Mouse (Mus musculus) forebrain, embryonic 16.5 days (tissue): ENCODE results near the gene Dgke. TPM values are rescaled to one million over a fixed set of nuclear protein-coding genes. Genes with fewer than 3 reads are reported as not detected.
"Not testable (repeated sequence)": the region's sequence is repeated elsewhere in the genome, so short reads cannot be mapped to it uniquely, and the experiment has no call there.

Source experiments
- ATAC-seq: fragments of 200-750 bp; cut with Nextera tagmentation; 2 replicates; pipeline ENCODE4 v1.8.0; 2017; ENCODE audit warnings: mild to moderate bottlenecking, moderate library complexity
- H3K27ac ChIP-seq: fragments of 300-500 bp; sonication (generic); 2 replicates; pipeline ENCODE4 v1.5.1; 2014; ENCODE audit warnings: low read length, control low read depth
- H3K27me3 ChIP-seq: fragments of 300-500 bp; sonication (generic); replicated peaks from 2 replicates; pipeline ENCODE4 v1.6.1; 2014; ENCODE audit warnings: low read length; ENCODE audit not compliant: control insufficient read depth, insufficient read depth
- H3K36me3 ChIP-seq: fragments of 300-500 bp; sonication (generic); 2 replicates; pipeline ENCODE4 v1.6.1; 2014; ENCODE audit not compliant: control insufficient read depth, insufficient read depth
- H3K4me1 ChIP-seq: fragments of 300-500 bp; sonication (generic); replicated peaks from 2 replicates; pipeline ENCODE4 v1.6.1; 2014; ENCODE audit warnings: low read length; ENCODE audit not compliant: control insufficient read depth, insufficient read depth
- H3K4me2 ChIP-seq: fragments of 300-500 bp; sonication (generic); 2 replicates; pipeline ENCODE4 v1.6.1; 2014; ENCODE audit warnings: mild to moderate bottlenecking, low read length, control low read depth
- H3K4me3 ChIP-seq: fragments of 300-500 bp; sonication (generic); replicated peaks from 2 replicates; pipeline ENCODE4 v1.5.1; 2014; ENCODE audit warnings: mild to moderate bottlenecking, low read length, control low read depth
- H3K9ac ChIP-seq: fragments of 300-500 bp; sonication (generic); replicated peaks from 2 replicates; pipeline ENCODE4 v1.6.1; 2014; ENCODE audit warnings: low read depth, low read length, control low read depth
- H3K9me3 ChIP-seq: fragments of 300-500 bp; sonication (generic); 2 replicates; pipeline ENCODE4 v1.6.1; 2016; ENCODE audit warnings: low read length; ENCODE audit not compliant: control insufficient read depth
- WGBS: fragments of 180-500 bp; shearing (Covaris S2); extraction: QIAGEN DNeasy Blood & Tissue Kit; methylation state at CpG from one replicate; pipeline ENCODE4 v1.1.7; 2014; 5-methylcytosine and 5-hydroxymethylcytosine counted together
- polyA plus RNA-seq: library from polyadenylated mRNA; unstranded; fragments of >200 nt; fragmentation: Nextera tagmentation; extraction: Ambion mirVana; gene quantifications from 2 replicates; pipeline ENCODE4 v1.2.1, GENCODE M21; 2015

The Dgke gene
- polyA plus RNA-seq, 1 experiment from 2014 or later, result 17.1 TPM

DNA sequence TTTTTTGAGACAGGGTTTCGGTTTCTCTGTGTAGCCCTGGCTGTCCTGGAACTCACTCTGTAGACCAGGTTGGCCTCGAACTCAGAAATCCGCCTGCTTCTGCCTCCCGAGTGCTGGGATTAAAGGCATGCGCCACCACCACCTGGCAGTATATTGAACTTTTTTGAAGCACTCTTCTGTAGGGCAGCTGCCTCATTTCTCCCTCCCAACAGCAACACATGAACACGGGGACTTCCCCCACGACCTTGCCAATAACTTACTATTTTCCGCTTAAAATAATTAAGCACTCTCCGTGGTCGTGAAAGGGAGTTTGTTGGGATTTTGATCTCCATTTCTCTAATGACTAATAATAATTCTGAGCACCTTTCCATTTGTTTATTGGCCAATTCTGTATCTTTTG is 30.6 kb upstream of the Dgke start:
- not testable (repeated sequence) for ATAC-seq, H3K4me3 ChIP-seq, H3K9me3 ChIP-seq, H3K27ac ChIP-seq, H3K36me3 ChIP-seq, H3K27me3 ChIP-seq, H3K4me2 ChIP-seq, H3K9ac ChIP-seq, H3K4me1 ChIP-seq
- WGBS, result 89% methylated on average over 10 of the region's 10 CpGs

GRCm38 (mm10) chr11:89095306-89095705 is 28.7 kb upstream of the Dgke start:
- H3K9ac ChIP-seq, result no peak overlapping the region
- H3K9me3 ChIP-seq, result no peaks in the 10 kb centered on the region
- no peak for ATAC-seq
- no peak overlapping the region for H3K4me2 ChIP-seq
- no peak overlapping the region for H3K4me3 ChIP-seq
- no peak overlapping the region for H3K27ac ChIP-seq
- no peaks in the 10 kb centered on the region for H3K27me3 ChIP-seq
- 81% methylated on average over 3 of the region's 3 CpGs for WGBS
- H3K36me3 ChIP-seq, result no peaks in the 10 kb centered on the region
- no peaks in the 10 kb centered on the region for H3K4me1 ChIP-seq

- H3K4me2 ChIP-seq, result no peak overlapping the region
- H3K27ac ChIP-seq, result no peak overlapping the region
- H3K27me3 ChIP-seq, result no peaks in the 10 kb centered on the region
- no peaks in the 10 kb centered on the region for H3K36me3 ChIP-seq
- no peaks in the 10 kb centered on the region for H3K4me1 ChIP-seq
- H3K9ac ChIP-seq, result no peak overlapping the region
- no peak for ATAC-seq
- H3K4me3 ChIP-seq, result no peak overlapping the region
- H3K9me3 ChIP-seq, result no peaks in the 10 kb centered on the region
- 70% methylated on average over 9 of the region's 9 CpGs for WGBS
Measured at GRCm38 (mm10) chr11:89092714-89093113, 26.1 kb upstream of the Dgke start.

GRCm38 (mm10) chr11:89090359-89090758 is 23.7 kb upstream of the Dgke start:
- H3K4me1 ChIP-seq, H3K27ac ChIP-seq, H3K4me2 ChIP-seq, H3K27me3 ChIP-seq, ATAC-seq, H3K9ac ChIP-seq, H3K36me3 ChIP-seq, H3K4me3 ChIP-seq, H3K9me3 ChIP-seq: not testable (repeated sequence)
- WGBS, result 96% methylated on average over 6 of the region's 7 CpGs

GRCm38 (mm10) chr11:89088754-89089153 is 22.1 kb upstream of the Dgke start:
- Histone ChIP-seq H3K9me3 (no peaks in the 10 kb centered on the region), H3K4me2 (no peak overlapping the region), H3K4me1 (no peaks in the 10 kb centered on the region), H3K36me3 (no peaks in the 10 kb centered on the region), H3K27me3 (no peaks in the 10 kb centered on the region), H3K9ac (no peak overlapping the region), H3K27ac (no peak overlapping the region), H3K4me3 (no peak overlapping the region)
- ATAC-seq, result no peak
- WGBS, result 87% methylated on average over 4 of the region's 4 CpGs

- no peaks in the 10 kb centered on the region for H3K36me3 ChIP-seq
- WGBS, result 78% methylated on average over 10 of the region's 10 CpGs
- no peak for ATAC-seq
Measured at GRCm38 (mm10) chr11:89086208-89086809, 19.7 kb upstream of the Dgke start.

DNA sequence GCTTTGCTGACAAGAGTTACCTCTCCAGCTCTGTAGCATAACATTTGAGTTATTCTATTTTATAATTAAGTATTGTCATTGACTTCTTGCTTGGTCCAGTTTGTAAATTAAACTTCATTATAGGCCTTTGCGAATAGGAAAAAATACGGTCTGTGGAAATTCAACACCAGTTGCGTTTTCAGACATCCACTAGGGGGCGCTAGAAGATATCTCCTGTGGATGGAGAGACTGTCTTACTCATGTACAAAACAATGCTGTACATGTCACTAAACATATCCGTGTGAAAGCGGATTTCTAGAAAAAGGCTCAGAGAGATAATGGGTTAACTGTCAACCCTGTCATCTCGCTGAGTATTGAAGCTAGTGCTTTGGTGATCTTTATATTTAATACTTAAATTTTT is 18.0 kb upstream of the Dgke start:
- Histone ChIP-seq H3K9me3 (no peaks in the 10 kb centered on the region), H3K36me3 (no peaks in the 10 kb centered on the region), H3K4me3 (no peak overlapping the region), H3K9ac (no peak overlapping the region), H3K27ac (no peak overlapping the region), H3K4me1 (no peaks in the 10 kb centered on the region), H3K27me3 (no peaks in the 10 kb centered on the region), H3K4me2 (no peak overlapping the region)
- ATAC-seq, result no peak
- 39% methylated on average over 7 of the region's 7 CpGs for WGBS

More at GRCm38 (mm10) chr11:89086208-89086809, 19.7 kb upstream of the Dgke start:
- H3K9ac ChIP-seq, result no peak overlapping the region
- H3K4me2 ChIP-seq, result no peak overlapping the region
- no peaks in the 10 kb centered on the region for H3K9me3 ChIP-seq
- no peaks in the 10 kb centered on the region for H3K4me1 ChIP-seq
- H3K27ac ChIP-seq, result no peak overlapping the region
- no peak overlapping the region for H3K4me3 ChIP-seq
- no peaks in the 10 kb centered on the region for H3K27me3 ChIP-seq

GRCm38 (mm10) chr11:89082691-89083090 is 16.0 kb upstream of the Dgke start:
- 91% methylated on average over 3 of the region's 3 CpGs for WGBS
- not testable (repeated sequence) for H3K36me3 ChIP-seq, H3K4me1 ChIP-seq, H3K27ac ChIP-seq, ATAC-seq, H3K27me3 ChIP-seq, H3K4me3 ChIP-seq, H3K4me2 ChIP-seq, H3K9ac ChIP-seq, H3K9me3 ChIP-seq

GRCm38 (mm10) chr11:89081906-89082305 is 15.3 kb upstream of the Dgke start:
- H3K4me1 ChIP-seq, ATAC-seq, H3K27me3 ChIP-seq, H3K9ac ChIP-seq, H3K4me2 ChIP-seq, H3K9me3 ChIP-seq, H3K36me3 ChIP-seq, H3K27ac ChIP-seq, H3K4me3 ChIP-seq: not testable (repeated sequence)
- WGBS, result 36% methylated on average over 5 of the region's 5 CpGs
